Mouse (Mus musculus): ENCODE data around the gene Grik1. TPM values are rescaled to one million over a fixed set of nuclear protein-coding genes. Genes with fewer than 3 reads are reported as not detected.

Gene Grik1
- 0.20 TPM for polyA plus RNA-seq (2014; fragmentation: Illumina TruSeq; extraction: RNeasy Lipid Tissue Mini Kit (QIAGEN cat#74804))

DNA sequence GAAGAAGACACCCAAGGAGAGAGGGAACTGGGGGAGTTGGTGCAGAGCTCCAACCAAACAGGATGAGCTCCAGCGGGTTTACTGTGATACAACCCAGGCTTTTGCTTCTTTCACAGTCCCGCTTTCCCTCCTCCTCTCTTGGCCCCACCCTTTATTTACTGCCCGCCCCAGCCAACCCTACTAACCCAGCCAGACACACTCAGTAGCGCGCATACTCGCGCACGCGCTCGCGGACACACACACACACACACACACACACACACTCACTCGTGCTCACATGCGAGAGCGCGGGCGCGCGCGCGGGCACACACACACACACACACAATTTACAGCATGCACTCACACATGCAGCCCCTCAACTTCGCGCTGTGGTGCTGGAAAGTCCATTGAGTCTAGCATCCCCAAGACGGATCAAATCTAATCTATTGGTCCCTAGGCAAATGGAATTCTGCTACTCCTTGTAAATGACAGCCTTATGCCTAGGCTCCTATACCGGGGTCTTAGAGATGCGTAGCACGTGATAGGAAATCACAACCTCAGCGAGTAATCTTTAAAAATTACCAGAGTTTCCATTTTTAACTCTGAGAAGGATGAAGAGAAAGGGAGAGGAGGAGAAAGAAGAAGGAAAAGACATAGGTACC lies at the start of gene Grik1:
TSS of gene Grik1 (minus strand) at position 134 of the 641 bp plus-strand sequence.

Other genes with a start within 250 kb of the Grik1 start
- gene Cldn17, start 216.7 kb upstream of the Grik1 start, polyA plus RNA-seq (2014; fragmentation: Illumina TruSeq; extraction: RNeasy Lipid Tissue Mini Kit (QIAGEN cat#74804)) = not detected